Mouse (Mus musculus) megakaryocyte-erythroid progenitor cell, adult 5-6 weeks (primary cell): ENCODE measurements around the gene Ano9. TPM values are rescaled to one million over a fixed set of nuclear protein-coding genes. Genes with fewer than 3 reads are reported as not detected.

ENCODE experiments used
- ATAC-seq: replicated peaks from 2 replicates; pipeline ENCODE4 v1.8.0; 2016; ENCODE audit warnings: mild to moderate bottlenecking, inconsistent platforms; ENCODE audit not compliant: severe bottlenecking, poor library complexity, low FRiP score, low TSS enrichment
- total RNA-seq, 2 experiments: library from RNA; stranded (forward) in 1 of 2; stranded (reverse) in 1 of 2; fragments of 200-1000, 215-1000 nt in 1 of 2; fragments of >200 nt in 1 of 2; fragmentation: Nextera tagmentation in 1 of 2; gene quantifications; 2 replicates each; pipeline ENCODE4 v1.2.3; 2014 to 2017

The Ano9 gene
- total RNA-seq, 2 experiments from 2014 or later = not detected

DNA sequence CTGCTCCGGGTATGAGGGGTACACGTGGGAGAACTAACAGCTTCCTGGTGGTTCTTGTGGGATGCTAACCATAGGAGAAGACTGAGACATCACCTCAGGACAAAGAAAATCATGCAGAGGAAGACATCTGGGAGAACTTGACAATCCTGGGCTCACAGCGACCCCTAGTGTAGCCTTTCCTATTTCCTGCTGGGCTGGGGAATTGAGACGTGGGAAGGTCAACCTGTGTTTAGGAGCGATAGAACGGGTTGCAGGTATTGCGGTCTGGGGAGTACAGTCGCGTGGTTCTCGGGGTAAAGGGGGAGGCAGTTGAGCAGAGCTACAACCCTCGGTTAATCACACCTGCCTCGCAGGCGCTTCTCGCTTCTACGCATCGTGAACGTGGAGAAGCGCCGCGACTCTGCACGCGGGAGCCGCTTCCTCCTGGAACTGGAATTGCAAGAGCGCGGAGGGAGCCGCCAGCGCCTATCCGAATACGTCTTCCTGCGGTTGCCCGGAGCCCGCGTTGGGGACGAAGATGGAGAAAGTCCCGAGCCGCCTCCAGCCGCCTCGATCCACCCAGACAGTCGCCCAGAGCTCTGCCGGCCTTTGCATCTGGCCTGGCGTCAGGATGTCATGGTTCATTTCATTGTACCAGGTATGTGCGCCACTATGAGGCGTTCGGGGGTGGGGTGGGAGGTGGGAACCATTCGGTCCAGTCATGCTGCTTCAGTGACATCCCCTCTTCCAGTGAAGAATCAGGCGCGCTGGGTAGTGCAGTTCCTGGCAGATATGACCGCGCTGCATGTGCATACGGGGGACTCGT is 47.3 kb downstream of the Ano9 start:
- ATAC-seq = peak; percentile 51

DNA sequence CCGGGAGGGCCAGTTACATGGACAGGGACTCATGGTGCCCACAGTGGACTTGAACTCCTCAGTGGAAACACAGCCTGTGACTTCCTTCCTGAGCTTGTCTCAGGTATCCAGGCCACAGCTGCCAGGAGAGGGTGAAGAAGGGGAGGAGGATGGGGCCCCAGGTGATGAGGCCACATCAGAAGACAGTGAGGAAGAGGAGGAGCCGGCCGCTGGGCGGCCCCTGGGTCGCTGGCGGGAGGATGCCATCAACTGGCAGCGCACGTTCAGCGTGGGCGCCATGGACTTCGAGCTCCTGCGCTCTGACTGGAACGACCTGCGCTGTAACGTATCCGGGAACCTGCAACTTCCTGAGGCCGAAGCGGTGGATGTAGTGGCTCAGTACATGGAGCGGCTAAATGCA is 49.3 kb downstream of the Ano9 start:
- ATAC-seq = no peak

DNA sequence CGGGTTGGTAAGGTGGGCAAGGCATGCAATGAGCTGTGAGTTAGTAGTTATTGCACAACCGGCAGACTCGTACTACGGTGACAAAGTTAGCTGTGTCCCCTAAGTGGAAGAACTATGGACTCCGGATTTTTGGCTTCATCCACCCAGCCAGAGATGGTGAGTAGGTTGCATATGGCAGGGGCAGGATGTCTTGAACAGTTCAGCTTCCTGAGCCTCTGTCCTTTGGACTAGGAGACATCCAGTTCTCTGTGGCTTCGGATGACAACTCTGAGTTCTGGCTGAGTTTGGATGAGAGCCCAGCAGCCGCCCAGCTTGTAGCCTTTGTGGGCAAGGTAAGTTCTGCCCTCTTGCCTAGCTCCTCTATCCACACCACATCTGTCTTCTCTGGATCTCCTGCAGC is 53.0 kb downstream of the Ano9 start:
- ATAC-seq = no peak

DNA sequence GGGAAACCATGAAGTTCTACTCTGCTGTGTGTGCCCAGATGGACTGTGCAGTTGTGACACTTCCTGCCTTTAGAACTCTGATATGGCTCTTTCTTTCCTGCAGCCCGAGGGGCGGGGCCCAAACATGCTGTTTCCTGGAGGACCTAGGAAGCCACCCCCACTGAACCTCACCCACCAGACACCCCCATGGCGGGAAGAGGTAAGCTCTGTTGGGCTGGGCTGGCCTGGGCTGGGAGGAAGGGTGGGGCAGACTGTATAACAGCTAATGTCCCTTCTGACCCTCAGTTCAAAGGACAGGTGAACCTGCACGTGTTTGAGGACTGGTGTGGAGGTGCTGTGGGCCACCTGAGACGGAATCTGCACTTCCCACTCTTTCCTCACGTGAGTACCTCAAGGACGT is 53.4 kb downstream of the Ano9 start:
- no peak for ATAC-seq

DNA sequence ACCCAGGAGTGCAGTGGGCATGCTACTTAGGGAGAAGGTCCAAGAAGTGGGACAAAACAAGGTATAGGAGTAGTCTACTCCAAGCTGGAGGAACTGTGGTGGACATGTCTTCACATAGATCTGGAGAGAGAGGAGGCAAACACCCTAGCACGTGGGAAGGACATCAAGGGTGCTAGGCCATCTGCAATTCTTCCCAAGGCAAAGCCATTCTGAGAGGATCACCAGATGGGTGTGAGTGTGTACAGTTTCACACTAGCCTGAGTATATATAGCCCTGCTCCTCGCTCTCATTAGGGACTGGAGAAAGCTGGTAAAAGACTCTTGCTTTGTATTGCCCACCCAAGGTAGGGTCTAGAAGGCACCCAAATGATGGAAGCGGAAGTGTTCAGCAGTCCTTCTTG is 54.3 kb downstream of the Ano9 start:
- no peak for ATAC-seq

DNA sequence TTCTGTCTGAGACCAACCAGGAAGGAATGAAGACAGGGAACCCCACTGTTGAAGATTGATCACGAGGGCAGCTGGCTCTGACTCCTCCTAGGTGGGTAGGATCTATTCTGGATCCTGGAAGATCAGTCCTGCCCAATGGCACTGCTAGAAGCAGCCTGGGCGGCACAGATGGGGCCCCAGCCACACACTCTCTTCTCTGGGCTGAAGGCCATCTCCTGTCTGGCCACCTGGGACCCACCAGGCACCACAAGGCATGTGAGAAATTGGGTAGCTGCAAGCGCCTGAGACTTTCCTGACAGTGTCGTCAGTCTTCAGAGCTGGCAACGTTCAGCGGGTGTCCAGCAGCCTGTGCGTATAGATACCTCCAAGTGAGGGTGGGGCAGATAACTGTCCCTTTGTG is 55.1 kb downstream of the Ano9 start:
- ATAC-seq = 0 out of 2 replicates have a peak, but pooled peaks have one; percentile 9

DNA sequence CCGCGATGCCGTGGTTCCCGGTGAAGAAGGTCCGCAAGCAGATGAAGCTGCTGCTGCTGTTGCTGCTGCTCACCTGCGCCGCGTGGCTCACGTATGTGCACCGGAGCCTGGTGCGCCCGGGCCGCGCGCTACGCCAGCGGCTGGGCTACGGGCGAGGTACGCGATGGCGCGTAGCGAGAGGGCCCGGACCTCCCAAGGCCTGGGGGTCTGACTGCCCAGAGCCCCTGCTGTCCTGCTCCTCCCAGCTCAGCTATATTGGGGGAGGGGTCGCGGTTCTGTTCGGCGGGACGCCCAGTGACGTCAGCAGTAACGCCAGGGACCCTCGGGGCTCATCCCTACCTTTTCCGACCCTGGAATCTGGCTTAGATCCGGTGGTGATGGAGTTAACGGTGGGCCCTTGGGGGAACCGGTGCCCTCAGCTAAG is 56.3 kb downstream of the Ano9 start:
- no peak for ATAC-seq

DNA sequence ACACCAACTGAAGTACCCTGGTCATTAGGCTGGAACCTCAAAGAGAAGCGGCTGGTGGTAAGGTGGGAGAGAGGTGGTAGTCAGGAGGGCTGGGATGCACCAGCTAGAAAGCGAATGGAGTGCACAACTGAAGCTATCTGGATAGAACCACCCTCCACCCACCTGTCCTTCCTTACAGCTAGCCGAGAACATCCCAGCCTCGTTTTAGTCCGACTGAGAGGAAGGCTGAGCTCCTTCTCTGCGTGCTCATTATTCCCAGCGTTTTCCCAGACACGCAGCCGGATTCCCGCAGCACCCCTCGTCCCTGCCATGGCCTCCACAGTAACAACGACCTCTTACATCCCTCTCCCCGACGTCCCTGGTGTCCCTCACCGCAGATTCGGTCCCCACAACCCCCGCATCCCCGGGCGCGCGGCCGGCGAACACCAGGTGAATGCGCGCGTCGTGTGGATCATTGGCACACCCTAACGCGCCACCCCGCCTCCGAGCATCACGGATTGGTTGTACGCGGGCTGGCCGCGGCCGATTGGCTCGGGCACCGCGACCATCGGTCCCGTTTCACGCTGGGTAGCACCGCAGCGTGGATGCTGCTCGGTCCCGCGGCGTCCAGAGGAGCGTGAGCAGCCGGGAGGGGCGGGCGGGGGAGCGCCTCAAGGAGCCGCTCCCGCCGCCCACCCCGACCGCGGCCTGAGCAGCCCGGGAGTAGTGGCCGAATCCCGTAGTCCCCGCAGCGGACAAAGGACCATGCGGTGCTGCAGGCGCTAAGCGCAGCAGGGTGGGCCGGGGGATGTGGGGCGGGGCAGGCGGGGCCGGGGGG is 57.0 kb downstream of the Ano9 start, which contains the start of gene B4galnt4:
TSS of gene B4galnt4 (plus strand) at position 679 of the 817 bp plus-strand sequence.
- peak; percentile 41; the same call in 1 of the 2 replicates for ATAC-seq

DNA sequence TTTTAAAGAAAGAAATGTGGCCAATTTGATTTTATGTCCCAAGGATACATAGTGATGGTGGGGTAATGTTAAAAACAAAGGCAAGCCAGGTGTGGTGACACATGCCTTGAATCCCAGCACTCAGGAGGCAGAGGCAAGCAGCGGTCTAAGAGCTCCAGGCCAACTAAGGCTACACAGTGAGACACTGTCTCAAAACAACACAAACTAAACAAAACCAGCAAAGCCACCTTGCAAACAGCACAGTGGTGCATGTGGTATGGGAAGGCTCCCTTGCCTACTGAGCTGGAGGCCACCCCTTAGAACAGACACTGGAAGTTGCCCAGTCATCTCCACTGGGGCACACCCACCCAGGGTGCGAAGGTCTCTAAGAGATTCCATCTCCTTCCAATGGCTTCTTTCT is 57.7 kb downstream of the Ano9 start:
- ATAC-seq = 0 out of 2 replicates have a peak, but pooled peaks have one; percentile 29

DNA sequence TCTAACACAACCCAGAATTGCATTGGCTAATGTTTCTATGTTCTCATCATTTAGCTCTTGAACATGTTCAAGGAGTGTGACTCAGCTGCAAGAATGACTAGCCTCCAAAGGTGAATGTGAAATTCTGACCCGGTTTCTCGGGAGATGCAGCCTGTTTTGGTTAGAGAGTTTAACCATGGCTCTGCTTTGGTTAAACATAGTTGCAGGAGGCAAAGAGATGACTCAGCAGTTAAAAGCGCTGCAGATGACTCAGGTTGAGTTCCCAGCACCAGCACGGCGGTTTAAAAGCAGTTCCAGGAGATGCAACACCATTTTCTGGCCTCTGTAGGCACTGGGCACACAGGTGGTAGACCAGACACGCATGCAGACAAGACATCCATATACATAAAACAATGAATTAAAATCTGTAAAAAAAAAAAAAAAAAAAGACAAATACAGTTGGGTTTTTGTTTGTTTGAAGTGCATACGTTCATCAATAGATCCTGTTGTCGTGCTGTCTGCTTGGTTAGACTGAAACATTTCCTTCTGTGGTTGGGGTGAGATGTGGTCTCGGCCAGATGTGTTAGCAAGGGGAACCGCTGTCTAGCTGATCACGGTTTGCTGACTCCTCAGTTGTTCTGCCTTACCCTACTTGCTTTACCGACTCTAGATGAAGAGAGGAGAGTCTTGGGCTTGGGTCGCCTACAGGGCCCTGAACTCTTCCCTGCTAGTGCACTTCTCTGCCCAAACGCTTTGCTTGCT is 58.8 kb downstream of the Ano9 start:
- no peak for ATAC-seq

DNA sequence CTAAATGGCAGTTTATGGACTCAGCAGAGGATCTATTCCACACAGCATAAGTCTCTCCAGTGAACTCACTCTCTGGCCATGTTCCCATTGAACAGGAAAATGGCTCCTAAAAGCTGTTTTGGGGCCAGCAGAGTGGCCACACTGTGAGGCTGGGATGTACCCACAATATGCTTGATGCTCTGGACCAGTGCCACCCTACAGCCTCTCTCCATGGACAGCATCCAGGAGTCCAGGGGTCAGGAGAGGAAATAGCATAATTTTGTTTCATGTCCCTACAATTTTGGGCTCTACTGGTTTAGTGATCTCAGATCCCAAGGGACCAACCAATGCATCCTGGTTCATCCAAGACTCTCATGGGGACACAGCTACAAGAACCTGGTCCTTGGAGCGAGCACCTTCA is 60.1 kb downstream of the Ano9 start:
- no peak for ATAC-seq

DNA sequence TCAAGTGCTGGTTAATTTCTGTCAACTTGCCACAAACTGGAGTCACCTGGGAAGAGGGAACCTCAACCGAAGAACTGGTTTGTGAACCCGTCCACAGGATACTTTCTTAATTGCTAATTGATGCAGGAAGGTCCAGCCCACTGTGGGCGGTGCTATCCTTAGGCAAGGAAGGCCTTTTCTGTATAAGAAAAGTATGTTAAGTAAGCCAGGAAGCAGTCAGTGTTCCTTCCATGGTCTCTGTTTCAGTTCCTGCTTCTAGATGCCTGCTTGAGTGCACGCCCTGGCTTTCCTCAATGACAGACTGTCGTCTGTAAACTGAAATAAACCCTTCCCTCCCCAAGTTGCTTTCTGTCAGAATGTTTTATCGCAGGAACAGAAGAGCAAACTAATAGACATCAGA is 60.6 kb downstream of the Ano9 start:
- ATAC-seq = no peak

DNA sequence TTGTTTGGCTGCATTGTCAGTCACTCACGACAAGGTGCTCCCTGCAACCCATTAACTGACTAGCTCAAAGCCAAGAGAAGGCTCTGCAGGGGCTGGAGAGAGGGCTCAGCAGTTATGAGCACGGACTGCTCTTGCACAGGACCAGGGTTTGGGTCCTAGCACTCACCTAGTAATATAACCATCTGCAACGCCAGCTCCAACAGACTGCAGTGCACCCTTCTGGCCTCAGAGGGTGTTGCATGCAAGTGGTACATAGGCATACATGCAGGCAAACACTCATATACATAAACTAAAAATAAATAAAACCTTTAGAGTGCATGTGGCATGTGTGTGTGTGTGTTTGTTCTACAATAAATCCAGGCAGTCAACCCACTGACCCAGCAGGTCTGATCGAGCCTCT is 61.8 kb downstream of the Ano9 start:
- ATAC-seq = no peak

DNA sequence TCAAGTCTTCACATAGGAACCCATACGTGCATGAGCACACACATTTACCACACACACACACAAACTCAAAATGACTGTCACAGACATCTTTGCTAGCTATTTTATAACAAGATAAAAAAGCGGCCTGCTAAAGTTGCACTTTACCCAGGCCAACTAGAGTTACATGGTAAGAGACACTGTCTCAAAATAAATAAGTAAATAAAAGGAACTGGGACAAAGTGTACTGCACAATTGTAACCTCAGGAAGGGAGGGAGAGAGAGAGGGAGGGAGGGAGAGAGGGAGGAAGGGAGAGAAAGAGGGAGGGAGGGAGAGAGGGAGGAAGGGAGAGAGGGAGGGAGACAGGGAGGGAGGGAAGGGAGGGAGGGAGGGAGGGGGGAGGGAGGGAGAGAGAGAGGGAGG is 65.2 kb downstream of the Ano9 start:
- no peak for ATAC-seq

DNA sequence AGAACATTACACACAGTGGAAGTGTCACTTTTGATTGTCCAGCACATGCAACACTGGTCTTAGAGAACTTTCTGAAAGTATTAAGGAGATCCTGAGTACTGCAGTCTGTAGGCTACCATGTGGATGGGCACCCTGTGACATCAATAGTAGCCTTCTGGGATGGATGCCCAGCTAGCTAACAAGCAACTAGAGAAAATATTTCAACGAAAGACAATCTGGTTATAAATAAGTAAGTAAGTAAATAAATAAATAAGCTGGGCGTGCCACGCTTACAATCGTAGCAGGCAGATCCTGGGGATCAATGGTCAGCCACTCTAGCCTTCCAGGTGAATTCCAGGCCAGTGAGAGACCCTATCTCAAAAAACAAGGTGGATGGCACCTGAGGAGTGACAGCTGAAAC is 65.6 kb downstream of the Ano9 start:
- ATAC-seq = no peak

Other genes with a start within 250 kb of the Ano9 start
- gene Psmd13, start 235.8 kb downstream of the Ano9 start, total RNA-seq (2014; fragmentation: Nextera tagmentation) = 86.3 and 118 TPM in 2 replicates
- gene Psmd13, start 235.8 kb downstream of the Ano9 start, total RNA-seq (2017) = 169 and 203 TPM in 2 replicates
- 27.7 and 32.4 TPM in 2 replicates for gene Sirt3, start 235.5 kb downstream of the Ano9 start, total RNA-seq (2014; fragmentation: Nextera tagmentation)
- 18.2 and 23.4 TPM in 2 replicates for gene Sirt3, start 235.5 kb downstream of the Ano9 start, total RNA-seq (2017)
- not detected in 2 replicates for gene Cox8b, start 217.4 kb downstream of the Ano9 start, total RNA-seq (2014; fragmentation: Nextera tagmentation)
- gene Cox8b, start 217.4 kb downstream of the Ano9 start, total RNA-seq (2017) = not detected in 2 replicates
- gene Nlrp6, start 196.9 kb downstream of the Ano9 start, total RNA-seq (2014; fragmentation: Nextera tagmentation) = 0.52 TPM in 1 of 2 replicates, not detected in the other
- gene Nlrp6, start 196.9 kb downstream of the Ano9 start, total RNA-seq (2017) = not detected in 2 replicates
- gene Pgghg, start 176.4 kb downstream of the Ano9 start, total RNA-seq (2014; fragmentation: Nextera tagmentation) = 12.2 and 18.7 TPM in 2 replicates
- gene Pgghg, start 176.4 kb downstream of the Ano9 start, total RNA-seq (2017) = 6.1 and 7.2 TPM in 2 replicates
- gene Ifitm5, start 167.5 kb downstream of the Ano9 start, total RNA-seq (2014; fragmentation: Nextera tagmentation) = 0.55 TPM in 1 of 2 replicates, not detected in the other
- gene Ifitm5, start 167.5 kb downstream of the Ano9 start, total RNA-seq (2017) = 2.4 TPM in 1 of 2 replicates, not detected in the other
- gene Gm45717, start 161.9 kb downstream of the Ano9 start, total RNA-seq (2014; fragmentation: Nextera tagmentation) = not detected in 2 replicates
- not detected in 2 replicates for gene Gm45717, start 161.9 kb downstream of the Ano9 start, total RNA-seq (2017)
- 285 and 292 TPM in 2 replicates for gene Ifitm2, start 161.8 kb downstream of the Ano9 start, total RNA-seq (2014; fragmentation: Nextera tagmentation)
- 265 and 278 TPM in 2 replicates for gene Ifitm2, start 161.8 kb downstream of the Ano9 start, total RNA-seq (2017)
- 37.2 and 54.3 TPM in 2 replicates for gene Ifitm1, start 150.6 kb downstream of the Ano9 start, total RNA-seq (2014; fragmentation: Nextera tagmentation)
- 20.9 and 50.8 TPM in 2 replicates for gene Ifitm1, start 150.6 kb downstream of the Ano9 start, total RNA-seq (2017)
- gene Ifitm3, start 107.0 kb downstream of the Ano9 start, total RNA-seq (2014; fragmentation: Nextera tagmentation) = 53.9 and 67.3 TPM in 2 replicates
- gene Ifitm3, start 107.0 kb downstream of the Ano9 start, total RNA-seq (2017) = 54.1 and 55.3 TPM in 2 replicates
- not detected in 2 replicates for gene Ifitm6, start 99.9 kb downstream of the Ano9 start, total RNA-seq (2014; fragmentation: Nextera tagmentation)
- 25.3 TPM in 1 of 2 replicates, not detected in the other for gene Ifitm6, start 99.9 kb downstream of the Ano9 start, total RNA-seq (2017)
- gene Gm17387, start 88.7 kb downstream of the Ano9 start, total RNA-seq (2014; fragmentation: Nextera tagmentation) = not detected in 2 replicates
- gene Gm17387, start 88.7 kb downstream of the Ano9 start, total RNA-seq (2017) = not detected in 2 replicates
- gene B4galnt4, start 56.7 kb downstream of the Ano9 start, total RNA-seq (2014; fragmentation: Nextera tagmentation) = 0.20 and 0.70 TPM in 2 replicates
- not detected in 2 replicates for gene B4galnt4, start 56.7 kb downstream of the Ano9 start, total RNA-seq (2017)
- 0.17 and 11.2 TPM in 2 replicates for gene Pkp3, start 39.6 kb downstream of the Ano9 start, total RNA-seq (2014; fragmentation: Nextera tagmentation)
- 2.8 TPM in 1 of 2 replicates, not detected in the other for gene Pkp3, start 39.6 kb downstream of the Ano9 start, total RNA-seq (2017)
- gene Sigirr, start 17.2 kb downstream of the Ano9 start, total RNA-seq (2014; fragmentation: Nextera tagmentation) = 14.0 and 24.8 TPM in 2 replicates
- 7.1 and 13.0 TPM in 2 replicates for gene Sigirr, start 17.2 kb downstream of the Ano9 start, total RNA-seq (2017)
- 59.0 and 64.0 TPM in 2 replicates for gene Ptdss2, start 4.6 kb upstream of the Ano9 start, total RNA-seq (2014; fragmentation: Nextera tagmentation)
- 14.0 and 21.1 TPM in 2 replicates for gene Ptdss2, start 4.6 kb upstream of the Ano9 start, total RNA-seq (2017)
- gene Rnh1, start 55.1 kb upstream of the Ano9 start, total RNA-seq (2014; fragmentation: Nextera tagmentation) = 43.7 and 54.2 TPM in 2 replicates
- 20.7 and 30.4 TPM in 2 replicates for gene Rnh1, start 55.1 kb upstream of the Ano9 start, total RNA-seq (2017)
- gene Hras, start 76.2 kb upstream of the Ano9 start, total RNA-seq (2014; fragmentation: Nextera tagmentation) = 73.1 and 108 TPM in 2 replicates
- gene Hras, start 76.2 kb upstream of the Ano9 start, total RNA-seq (2017) = 30.1 and 48.6 TPM in 2 replicates
- 4.3 and 6.1 TPM in 2 replicates for gene Lrrc56, start 76.4 kb upstream of the Ano9 start, total RNA-seq (2014; fragmentation: Nextera tagmentation)
- gene Lrrc56, start 76.4 kb upstream of the Ano9 start, total RNA-seq (2017) = 0.28 and 0.88 TPM in 2 replicates
- gene Lmntd2, start 96.3 kb upstream of the Ano9 start, total RNA-seq (2014; fragmentation: Nextera tagmentation) = not detected in 2 replicates
- gene Lmntd2, start 96.3 kb upstream of the Ano9 start, total RNA-seq (2017) = not detected in 2 replicates
- gene Rassf7, start 98.1 kb upstream of the Ano9 start, total RNA-seq (2014; fragmentation: Nextera tagmentation) = 3.1 and 6.4 TPM in 2 replicates
- 3.4 and 4.6 TPM in 2 replicates for gene Rassf7, start 98.1 kb upstream of the Ano9 start, total RNA-seq (2017)
- 114 and 119 TPM in 2 replicates for gene Phrf1, start 111.0 kb upstream of the Ano9 start, total RNA-seq (2014; fragmentation: Nextera tagmentation)
- 53.9 and 79.3 TPM in 2 replicates for gene Phrf1, start 111.0 kb upstream of the Ano9 start, total RNA-seq (2017)
- gene Irf7, start 148.7 kb upstream of the Ano9 start, total RNA-seq (2014; fragmentation: Nextera tagmentation) = 6.4 and 27.5 TPM in 2 replicates
- gene Irf7, start 148.7 kb upstream of the Ano9 start, total RNA-seq (2017) = 9.7 and 9.9 TPM in 2 replicates
- not detected in 2 replicates for gene Cdhr5, start 159.0 kb upstream of the Ano9 start, total RNA-seq (2014; fragmentation: Nextera tagmentation)
- not detected in 2 replicates for gene Cdhr5, start 159.0 kb upstream of the Ano9 start, total RNA-seq (2017)
- not detected in 2 replicates for gene Sct, start 161.3 kb upstream of the Ano9 start, total RNA-seq (2014; fragmentation: Nextera tagmentation)
- not detected in 2 replicates for gene Sct, start 161.3 kb upstream of the Ano9 start, total RNA-seq (2017)
- gene Drd4, start 174.2 kb upstream of the Ano9 start, total RNA-seq (2014; fragmentation: Nextera tagmentation) = not detected in 2 replicates
- gene Drd4, start 174.2 kb upstream of the Ano9 start, total RNA-seq (2017) = not detected in 2 replicates
- gene Deaf1, start 209.9 kb upstream of the Ano9 start, total RNA-seq (2014; fragmentation: Nextera tagmentation) = 54.5 and 74.1 TPM in 2 replicates
- 11.0 and 32.1 TPM in 2 replicates for gene Deaf1, start 209.9 kb upstream of the Ano9 start, total RNA-seq (2017)
- gene Tmem80, start 209.9 kb upstream of the Ano9 start, total RNA-seq (2014; fragmentation: Nextera tagmentation) = 23.0 and 39.1 TPM in 2 replicates
- 9.7 and 17.4 TPM in 2 replicates for gene Tmem80, start 209.9 kb upstream of the Ano9 start, total RNA-seq (2017)
- 2.0 TPM in 1 of 2 replicates, not detected in the other for gene Eps8l2, start 221.1 kb upstream of the Ano9 start, total RNA-seq (2014; fragmentation: Nextera tagmentation)
- gene Eps8l2, start 221.1 kb upstream of the Ano9 start, total RNA-seq (2017) = not detected in 2 replicates